Mouse (Mus musculus) megakaryocyte, embryonic 14.5 days (primary cell): Measurements from ENCODE around the gene Hoxb3.

Source experiments
- FLI1 ChIP-seq: IDR thresholded peaks from 2 replicates; pipeline ENCODE4 v1.6.1; 2012; ENCODE audit warnings: low read length, inconsistent platforms, mixed read lengths
- GATA1 ChIP-seq: IDR thresholded peaks from 3 replicates; pipeline ENCODE4 v1.6.1; 2012; ENCODE audit warnings: mixed read lengths, low read length, inconsistent platforms, borderline replicate concordance

GRCm38 (mm10) chr11:96337026-96337425 is 13.9 kb downstream of the Hoxb3 start:
- TF ChIP-seq GATA1: no peak
- no peak for TF ChIP-seq FLI1
